In the genomic region with DNA sequence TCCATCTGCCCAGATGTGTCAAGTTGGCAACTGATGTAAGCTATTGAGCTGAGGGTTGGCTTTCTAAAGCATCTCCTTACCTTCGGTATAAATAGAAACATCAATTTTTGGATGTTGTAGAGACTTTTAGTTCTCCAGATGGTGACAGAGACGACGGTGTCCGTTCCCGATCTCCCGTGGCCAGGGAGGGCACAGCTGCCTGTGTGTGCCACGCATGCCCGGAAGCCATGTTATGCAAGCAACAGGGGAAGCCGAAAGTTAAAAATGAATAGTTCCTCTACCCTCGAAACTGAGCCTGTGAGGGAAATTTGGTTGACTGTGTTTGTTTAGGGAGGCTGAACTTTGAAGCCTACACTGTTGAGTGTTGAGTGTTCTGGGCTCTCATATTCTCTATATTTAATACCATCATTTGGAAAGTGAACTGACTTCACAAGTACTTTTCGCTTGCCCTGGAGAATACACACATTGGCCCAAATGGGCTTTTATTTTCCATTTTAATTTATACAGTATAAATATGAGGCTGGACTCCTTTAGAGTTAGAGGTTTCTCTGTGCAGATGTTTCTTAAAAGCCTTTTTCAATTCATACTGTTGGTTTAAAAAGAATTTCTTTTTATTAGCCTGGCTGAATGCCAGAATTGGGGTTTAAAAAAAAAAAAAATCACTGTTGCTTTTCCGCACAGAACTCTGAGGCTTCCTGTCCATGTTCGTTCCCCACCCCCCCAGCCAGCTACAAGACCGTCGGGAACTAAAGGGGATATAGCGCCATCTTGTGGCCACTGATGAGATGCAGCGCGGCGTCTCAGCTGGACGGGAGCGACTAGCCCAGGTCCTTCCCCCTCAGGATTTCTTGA, we compare ENCODE assay signal across 8 mouse cellular contexts. TPM values are rescaled to one million over a fixed set of nuclear protein-coding genes. Genes with fewer than 3 reads are reported as not detected.
DNase-seq lines count a peak whose midpoint lies in the region; ATAC-seq and TF ChIP-seq lines count a peak whose summit lies in the region.

No protein-coding gene starts in this region.

- TF ChIP-seq POLR2A in lung, adult 2 months (IDR thresholded peaks at IDR 0.05; ENCODE audit: borderline replicate concordance, extremely low read depth, low read depth, low read length) = no peak
- TF ChIP-seq POLR2A in olfactory bulb, adult 2 months (IDR thresholded peaks at IDR 0.05; ENCODE audit: insufficient read depth, low read depth, low read length) = no peak

- no peaks in the 10 kb centered on the region for H3K36me3 ChIP-seq in forebrain, embryonic 14.5 days (ENCODE audit: control insufficient read depth, insufficient read depth, low read length)

- no peak overlapping the region; the same call in 1 of the 2 replicates for H3K4me2 ChIP-seq in forebrain, embryonic 14.5 days (ENCODE audit: low read length)

- H3K27me3 ChIP-seq in forebrain, embryonic 14.5 days (replicated peaks; ENCODE audit: control insufficient read depth, insufficient read depth, low read length) = no peaks in the 10 kb centered on the region

- peak; percentile 83 for ATAC-seq in forebrain, embryonic 14.5 days

- peak; percentile 82 for DNase-seq in ES-CJ7 (ENCODE audit: low read depth, low spot score)
- peak; percentile 36 for DNase-seq in cerebellum, adult 11 months
- peak; percentile 90 for DNase-seq in forebrain, embryonic 14.5 days (ENCODE audit: low spot score)
- peak; percentile 85 to 92 for DNase-seq in heart, postnatal 14 days
- peak; percentile 32 to 84 for DNase-seq in layer of hippocampus, adult 18-20 months (ENCODE audit: low spot score in 2 of 2)
- peak; percentile 70 for DNase-seq in lung, adult 2 months
- DNase-seq in thymus, adult 18-20 months = peak; percentile 16 to 42

- H3K9ac ChIP-seq in forebrain, embryonic 14.5 days (ENCODE audit: low read length) = no peak overlapping the region

- H3K9me3 ChIP-seq in forebrain, embryonic 14.5 days (replicated peaks; ENCODE audit: control insufficient read depth, low read length) = no peaks in the 10 kb centered on the region

- intact Hi-C loops in heart, postnatal 14 days (cut with DNase I) = loop anchor here (5.0 to 10.0 kb wide), 3 partner anchors 316 to 856 kb away; no protein-coding TSS in a partner anchor

- no peaks in the 10 kb centered on the region for H3K4me1 ChIP-seq in forebrain, embryonic 14.5 days (ENCODE audit: control insufficient read depth, insufficient read depth, low read length)
- H3K4me1 ChIP-seq in lung, adult 2 months (ENCODE audit: control insufficient read depth, insufficient read depth, low read length) = no peaks in the 10 kb centered on the region
- H3K4me1 ChIP-seq in olfactory bulb, adult 2 months (ENCODE audit: control insufficient read depth, insufficient read depth, low read length) = no peaks in the 10 kb centered on the region

- TF ChIP-seq CTCF in lung, adult 2 months (IDR thresholded peaks at IDR 0.05; ENCODE audit: insufficient read depth, low read length) = peak; percentile 86
- TF ChIP-seq CTCF in olfactory bulb, adult 2 months (IDR thresholded peaks at IDR 0.05; ENCODE audit: insufficient read depth, low read depth, low read length) = peak; percentile 89

- H3K4me3 ChIP-seq in forebrain, embryonic 14.5 days (ENCODE audit: low read depth, low read length) = no peak overlapping the region
- no peak overlapping the region for H3K4me3 ChIP-seq in lung, adult 2 months (replicated peaks; ENCODE audit: extremely low read depth, low read depth, low read length)
- H3K4me3 ChIP-seq in olfactory bulb, adult 2 months (ENCODE audit: insufficient read depth, low read depth, low read length) = no peak overlapping the region

- WGBS in forebrain, embryonic 14.5 days = 47% methylated on average over 21 of the region's 21 CpGs
- WGBS in lung, adult 2 months = 34% methylated on average over 21 of the region's 21 CpGs
- 43% methylated on average over 21 of the region's 21 CpGs for WGBS in olfactory bulb, adult 2 months

- no peak overlapping the region for H3K27ac ChIP-seq in forebrain, embryonic 14.5 days (ENCODE audit: low read depth, low read length)
- H3K27ac ChIP-seq in olfactory bulb, adult 2 months (ENCODE audit: insufficient read depth, low read depth, low read length) = no peak overlapping the region

RNA-seq across cellular contexts. Expression of a gene that starts 31.8 kb away (rescaled TPM):
- 209 and 304 TPM in 2 replicates for polyA plus RNA-seq in forebrain, embryonic 14.5 days (2014; fragmentation: Nextera tagmentation; extraction: Ambion mirVana)
- 10 to 100 TPM; 10.4 to 16.0 TPM for total RNA-seq in heart, postnatal 14 days (2021)
- under 1 TPM in 1 of 2 experiments, not detected in 1; 0.25 TPM for total RNA-seq in layer of hippocampus, adult 18-20 months (2021)
- 2.9 and 5.8 TPM in 2 replicates for polyA plus RNA-seq in lung, adult 2 months (2012; rRNA removed)
- not detected in 2 replicates for polyA plus RNA-seq in olfactory bulb, adult 2 months (2012; ENCODE audit: insufficient read depth, insufficient read length, low replicate concordance, missing spikeins)

Comparison
In these comparisons a context has a peak if more than half of its experiments do, and no peak if none do; other contexts are left out.
1. DNase-seq: peak in every context shown above with its lines; median percentile 90 in forebrain, embryonic 14.5 days; 88 in heart, postnatal 14 days; 82 in ES-CJ7; 70 in lung, adult 2 months; 58 in layer of hippocampus, adult 18-20 months; 36 in cerebellum, adult 11 months; 29 in thymus, adult 18-20 months.